Mouse (Mus musculus): ENCODE data around the gene Arhgap18.

Gene Arhgap18

GRCm38 (mm10) chr10:26776443-26776842 lies 23.2 kb downstream of the Arhgap18 start:
- DNase-seq (ENCODE audit: low spot score): no peak

DNA sequence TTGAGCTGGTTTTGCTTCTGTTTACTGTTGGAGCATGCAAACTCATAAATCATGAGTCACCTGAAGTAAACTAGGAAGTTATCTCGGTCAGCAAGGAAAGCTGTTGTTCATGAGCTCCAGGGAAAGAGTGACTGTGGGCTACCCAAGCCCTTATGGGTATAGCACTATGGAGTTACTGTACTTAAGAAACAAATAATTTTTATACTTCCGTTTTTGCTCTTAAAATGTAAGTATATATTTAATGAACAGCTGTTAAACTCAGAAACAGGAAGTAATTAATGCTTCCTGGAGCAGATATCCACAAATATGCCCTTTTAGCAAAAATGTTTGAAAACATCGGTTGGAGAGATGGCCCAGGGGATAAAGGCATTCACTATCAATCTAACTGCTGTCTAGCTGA lies 27.4 kb downstream of the Arhgap18 start:
- no peak for DNase-seq (ENCODE audit: low spot score)

- DNase-seq (ENCODE audit: low spot score): no peak
These were observed 36.5 kb downstream of the Arhgap18 start for GRCm38 (mm10) chr10:26789680-26790079.

GRCm38 (mm10) chr10:26791810-26792209 lies 38.6 kb downstream of the Arhgap18 start:
- DNase-seq (ENCODE audit: low spot score): no peak

DNA sequence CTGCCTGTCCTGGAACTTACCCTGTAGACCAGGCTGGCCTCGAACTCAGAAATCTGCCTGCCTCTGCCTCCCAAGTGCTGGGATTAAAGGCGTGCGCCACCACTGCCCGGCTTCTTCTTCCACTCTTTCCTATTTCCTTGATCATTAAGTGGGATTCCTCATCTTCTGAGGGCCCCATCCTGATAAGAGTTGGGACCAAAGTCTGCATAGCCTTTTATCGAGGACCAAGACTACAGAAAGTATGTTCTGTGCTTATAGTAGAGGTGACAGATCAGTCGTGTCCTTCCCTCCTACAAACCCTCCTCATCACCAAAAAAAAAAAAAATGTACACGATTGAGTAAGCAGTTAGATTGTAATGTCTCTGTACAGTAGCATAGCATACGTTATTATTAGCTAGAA lies 39.8 kb downstream of the Arhgap18 start:
- no peak for DNase-seq (ENCODE audit: low spot score)

DNA sequence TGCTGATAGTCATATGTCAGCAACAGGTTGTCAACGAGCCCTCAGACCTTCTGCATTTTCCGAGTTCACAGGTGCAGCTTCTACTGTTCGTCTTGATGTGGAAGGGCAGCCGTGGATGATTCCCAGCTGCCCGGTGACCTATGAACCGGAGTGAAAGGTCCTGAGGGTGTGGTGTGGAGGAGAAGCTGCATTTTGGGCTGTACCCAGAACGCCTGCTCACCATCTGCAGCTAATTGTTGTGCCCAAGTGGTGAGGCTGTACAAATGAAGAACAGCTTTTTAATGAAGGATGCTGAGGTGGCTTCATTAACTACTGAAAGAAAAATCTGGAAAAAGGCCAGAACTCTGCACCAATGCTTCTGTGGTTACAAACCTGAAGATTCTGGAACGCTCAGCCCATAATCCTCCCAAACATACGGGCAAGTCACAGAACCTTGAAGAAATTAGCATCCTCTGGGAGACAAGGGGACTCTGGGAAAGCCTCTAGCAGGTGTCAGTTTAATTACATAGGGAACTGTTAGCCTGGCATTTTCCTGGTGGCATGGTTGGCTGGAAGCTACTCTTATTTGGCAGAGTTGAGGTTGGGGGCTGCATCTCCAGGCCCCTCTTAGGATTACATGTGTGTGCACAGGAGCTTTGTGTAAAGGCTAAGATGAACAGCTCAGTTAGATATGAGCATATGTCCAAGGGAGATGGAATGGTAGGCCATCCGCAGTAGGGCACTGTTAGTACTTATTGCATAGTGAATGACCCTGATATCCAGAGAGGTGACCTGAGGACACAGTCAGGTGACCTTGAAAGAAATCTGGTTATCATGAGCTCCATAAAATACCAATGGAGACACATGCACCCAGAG lies 43.4 kb downstream of the Arhgap18 start:
- DNase-seq (ENCODE audit: low spot score): no peak

DNA sequence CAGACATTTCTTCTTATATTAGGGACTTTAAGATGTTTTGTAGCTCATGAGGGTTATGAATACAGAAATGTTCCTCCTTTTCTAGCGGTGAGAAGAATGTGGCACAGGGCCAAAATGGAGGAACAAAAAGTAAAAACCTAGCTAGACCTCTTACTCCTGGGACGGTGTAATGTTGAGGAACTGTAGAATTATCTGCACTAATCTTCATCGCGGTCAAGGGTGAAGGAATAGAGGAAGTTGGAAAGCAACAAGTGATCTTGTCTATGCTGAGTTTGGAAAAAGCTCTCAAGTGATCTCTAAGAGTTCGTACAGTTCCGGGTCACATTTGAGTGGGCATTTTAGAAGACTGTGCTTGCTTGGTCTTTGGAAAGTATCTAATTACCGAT lies 44.1 kb downstream of the Arhgap18 start:
- DNase-seq (ENCODE audit: low spot score): no peak

DNA sequence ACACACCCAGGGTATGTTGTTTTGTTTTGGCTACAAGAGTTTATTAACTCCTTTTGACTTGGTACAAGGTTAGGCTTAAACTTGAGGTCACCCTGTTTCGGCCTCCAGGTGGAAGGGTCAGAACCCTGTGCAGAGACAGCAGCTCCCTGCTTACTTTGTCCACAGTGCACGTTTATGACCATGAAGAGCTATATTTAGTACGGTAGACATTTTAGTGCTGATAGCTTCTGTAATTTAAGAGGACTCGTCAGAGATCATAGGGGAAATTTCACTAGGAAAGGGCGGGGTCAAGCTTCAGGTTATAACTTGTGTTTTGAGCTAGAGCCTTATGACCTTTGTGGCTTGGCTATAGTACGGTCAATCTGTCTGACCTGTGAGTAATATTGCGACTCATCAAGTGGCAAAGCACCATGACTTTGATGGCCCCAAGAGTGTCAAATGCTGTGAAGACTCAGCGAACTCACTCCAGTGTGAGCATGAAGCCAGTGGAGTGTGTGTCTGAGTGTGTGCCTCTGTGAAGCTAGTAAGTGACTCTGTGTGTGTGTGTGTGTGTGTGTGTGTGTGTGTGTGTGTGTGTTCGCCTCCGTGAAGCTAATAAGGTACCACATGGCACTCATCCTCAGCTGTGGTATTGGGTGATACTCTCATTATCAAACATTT lies 45.7 kb downstream of the Arhgap18 start:
- no peak for DNase-seq (ENCODE audit: low spot score)

DNA sequence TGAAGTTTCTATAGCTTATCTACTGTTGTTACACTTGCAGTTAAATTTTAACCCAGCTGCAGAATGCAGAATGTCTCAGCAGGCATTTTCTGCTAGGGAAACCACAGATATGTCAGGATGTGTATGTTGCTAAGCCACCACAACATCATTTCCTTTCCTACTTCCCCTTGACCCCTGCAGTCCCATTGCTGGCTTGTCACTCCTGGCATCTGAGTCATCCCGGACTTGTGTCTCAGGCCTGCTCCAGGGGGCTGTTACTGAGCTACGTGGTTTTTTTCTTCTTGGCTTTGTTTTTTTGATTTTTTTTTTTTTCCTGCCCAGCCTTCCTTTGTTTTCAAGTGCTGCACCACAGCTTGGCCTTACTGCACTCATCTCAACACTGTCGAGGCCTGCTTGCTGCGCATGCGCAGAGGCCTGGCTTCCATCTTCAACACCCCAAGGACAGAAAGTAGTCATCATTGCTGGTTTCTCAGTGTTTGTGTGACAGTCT lies 46.4 kb downstream of the Arhgap18 start:
- DNase-seq (ENCODE audit: low spot score): no peak

DNA sequence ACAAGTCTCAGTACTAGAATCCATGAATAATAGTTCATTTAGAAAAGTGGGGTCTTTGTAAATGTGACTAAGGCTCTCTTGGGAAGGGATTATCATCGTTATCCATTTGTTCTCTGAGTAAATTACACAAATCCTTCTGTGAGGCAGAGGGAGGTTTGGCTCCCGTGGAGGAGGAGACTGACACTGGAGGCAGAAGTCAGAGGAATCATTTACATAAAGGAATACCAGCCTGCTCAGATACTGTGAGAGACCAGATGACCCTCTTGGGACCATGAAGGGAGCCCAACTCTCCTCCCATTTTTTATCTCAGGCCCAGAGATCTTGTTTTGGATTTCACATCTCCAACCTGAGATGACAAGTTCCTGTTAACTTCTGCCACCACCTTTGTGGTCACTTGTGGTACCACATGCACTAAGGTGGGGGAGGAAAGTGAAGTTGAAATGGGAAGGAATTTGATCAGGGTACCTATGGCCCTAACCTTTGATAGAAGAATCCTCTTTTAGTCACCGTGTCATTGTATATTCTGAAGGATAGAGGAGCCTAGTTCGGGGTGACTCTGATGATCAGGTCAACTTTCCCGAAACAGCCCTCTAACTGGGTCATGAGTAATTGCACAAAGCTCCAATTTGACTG lies 51.2 kb downstream of the Arhgap18 start:
- no peak for DNase-seq (ENCODE audit: low spot score)

- DNase-seq (ENCODE audit: low spot score): no peak
These were observed 51.8 kb downstream of the Arhgap18 start for GRCm38 (mm10) chr10:26805007-26805406.

DNA sequence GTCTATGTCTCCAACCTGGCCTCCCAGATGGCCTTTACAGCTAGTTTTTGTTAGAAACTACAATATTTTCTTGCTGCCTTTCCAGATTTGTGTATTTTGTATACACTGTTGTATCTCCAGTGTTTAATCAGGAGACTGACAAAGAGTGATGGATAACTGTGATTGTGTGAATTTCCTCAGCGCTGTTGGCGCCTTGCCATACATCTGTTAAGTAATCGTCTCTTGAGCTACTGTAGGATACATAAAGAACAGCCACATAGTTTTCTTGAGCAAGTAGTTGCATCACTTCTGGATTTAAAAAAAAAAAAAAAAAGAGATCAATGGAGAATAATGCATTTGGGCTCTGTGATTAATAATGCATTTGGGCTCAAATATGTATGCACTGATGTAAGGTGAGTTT lies 52.9 kb downstream of the Arhgap18 start:
- no peak for DNase-seq (ENCODE audit: low spot score)

GRCm38 (mm10) chr10:26810059-26810458 lies 56.8 kb downstream of the Arhgap18 start:
- DNase-seq (ENCODE audit: low spot score): no peak

GRCm38 (mm10) chr10:26810810-26811209 lies 57.6 kb downstream of the Arhgap18 start:
- no peak for DNase-seq (ENCODE audit: low spot score)

DNA sequence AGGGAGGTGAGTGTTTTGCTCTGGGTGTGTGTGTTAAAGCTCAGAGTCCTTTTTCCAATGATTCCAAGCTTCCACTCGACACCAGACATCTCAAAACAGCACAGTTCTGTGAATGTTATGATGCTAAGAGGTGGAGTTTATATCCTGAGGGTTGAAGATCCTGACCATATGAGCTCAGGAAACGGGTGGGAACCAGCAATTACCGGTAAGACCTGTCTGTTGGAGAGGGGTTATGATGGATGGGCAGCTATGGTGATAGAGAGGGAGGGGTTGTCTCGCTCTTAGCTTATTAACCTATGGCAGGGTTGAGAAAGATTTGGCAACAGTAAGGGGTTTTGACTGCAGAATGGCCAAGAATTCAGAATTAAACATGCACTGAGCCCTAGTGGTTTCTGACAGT lies 58.1 kb downstream of the Arhgap18 start:
- DNase-seq (ENCODE audit: low spot score): no peak

DNA sequence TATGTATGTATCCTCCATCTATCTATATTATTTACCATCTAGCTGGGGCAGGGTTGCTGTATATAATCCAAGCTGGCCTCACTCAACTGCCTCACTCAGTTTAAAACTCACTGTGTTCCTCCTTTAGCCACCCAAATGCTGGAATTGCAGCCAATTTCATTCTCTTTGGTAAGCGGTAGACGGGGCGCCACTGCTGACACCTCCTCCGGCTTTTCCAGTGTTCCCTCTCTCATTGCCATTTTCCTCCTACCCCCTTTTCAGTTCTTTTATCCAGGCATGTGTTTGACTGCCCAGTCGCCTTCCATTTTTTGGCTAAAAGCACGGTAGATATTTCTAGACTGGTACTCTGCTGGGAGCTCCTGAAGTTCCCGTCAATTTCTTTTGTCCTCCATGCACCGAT lies 62.4 kb downstream of the Arhgap18 start:
- DNase-seq (ENCODE audit: low spot score): no peak

DNA sequence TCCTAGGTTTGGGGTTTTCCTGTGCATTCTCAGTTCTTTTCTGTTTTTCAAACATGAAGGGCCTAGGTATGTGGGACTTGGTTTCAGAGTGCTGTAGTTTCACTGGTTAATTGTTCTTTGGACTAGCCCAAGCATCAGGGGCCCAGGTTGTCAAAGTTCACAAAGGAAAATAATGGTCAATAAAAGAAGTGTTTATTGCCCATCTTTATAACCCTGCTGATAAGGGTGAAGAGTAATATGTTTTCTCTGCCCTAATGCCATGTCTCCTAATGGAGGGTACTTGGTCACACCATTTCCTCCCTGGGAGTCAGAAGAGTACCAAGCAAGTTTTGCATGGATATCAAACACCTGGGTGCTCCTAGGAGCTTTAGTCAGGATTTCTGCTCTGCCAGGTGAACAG lies 67.1 kb downstream of the Arhgap18 start:
- DNase-seq (ENCODE audit: low spot score): no peak

DNA sequence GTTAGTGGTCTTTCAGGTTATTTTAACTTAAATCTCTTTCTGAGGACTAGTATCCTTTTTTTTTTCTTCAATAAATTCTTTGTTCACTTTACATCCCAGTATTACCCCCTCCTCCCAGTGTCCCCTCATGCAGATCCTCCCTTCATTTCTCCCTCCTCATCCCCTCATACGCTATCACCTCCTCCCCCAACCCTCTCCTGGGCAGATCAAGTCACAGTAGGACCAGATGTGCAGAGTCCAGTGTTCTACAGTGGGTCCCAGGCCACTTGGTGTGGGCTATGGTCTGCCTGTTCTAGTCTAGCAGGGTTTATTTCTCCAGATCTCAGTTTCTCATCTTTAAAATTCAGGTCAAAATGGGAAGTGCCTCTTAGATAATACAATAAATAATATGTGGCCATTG lies 67.7 kb downstream of the Arhgap18 start:
- DNase-seq (ENCODE audit: low spot score): no peak

- DNase-seq (ENCODE audit: low spot score): no peak
These were observed 70.8 kb downstream of the Arhgap18 start for GRCm38 (mm10) chr10:26823997-26824396.

DNA sequence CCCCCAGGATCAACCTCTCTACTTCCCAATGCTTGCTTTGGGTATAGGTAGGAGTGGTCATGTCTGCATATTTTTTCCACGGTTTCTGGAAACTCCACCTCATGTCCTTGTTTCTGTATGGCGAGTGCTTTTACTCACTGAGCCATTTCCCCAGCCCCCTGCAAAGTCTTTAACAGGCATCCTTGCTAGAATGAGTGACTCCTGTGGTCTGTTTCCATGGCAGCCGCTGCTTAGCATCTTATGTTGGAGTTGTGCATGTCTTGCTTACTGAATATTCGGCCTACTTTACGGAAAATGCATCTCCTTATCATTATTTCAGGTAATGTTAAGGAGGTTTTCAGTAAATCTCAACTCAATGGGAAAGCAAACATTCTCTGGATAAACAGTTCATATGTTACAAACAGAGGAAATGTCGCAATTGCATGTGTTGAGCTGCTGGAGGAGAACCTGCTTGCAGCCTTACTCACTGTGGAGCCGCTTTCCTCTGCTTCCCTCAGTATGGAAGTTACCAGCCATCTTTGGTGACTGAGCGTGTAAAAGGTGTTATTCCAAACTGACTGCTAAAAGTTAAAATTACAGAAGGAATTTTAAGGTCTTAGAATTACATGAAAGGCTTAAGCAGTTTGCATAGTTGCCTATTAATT lies 72.1 kb downstream of the Arhgap18 start:
- DNase-seq (ENCODE audit: low spot score): no peak

DNA sequence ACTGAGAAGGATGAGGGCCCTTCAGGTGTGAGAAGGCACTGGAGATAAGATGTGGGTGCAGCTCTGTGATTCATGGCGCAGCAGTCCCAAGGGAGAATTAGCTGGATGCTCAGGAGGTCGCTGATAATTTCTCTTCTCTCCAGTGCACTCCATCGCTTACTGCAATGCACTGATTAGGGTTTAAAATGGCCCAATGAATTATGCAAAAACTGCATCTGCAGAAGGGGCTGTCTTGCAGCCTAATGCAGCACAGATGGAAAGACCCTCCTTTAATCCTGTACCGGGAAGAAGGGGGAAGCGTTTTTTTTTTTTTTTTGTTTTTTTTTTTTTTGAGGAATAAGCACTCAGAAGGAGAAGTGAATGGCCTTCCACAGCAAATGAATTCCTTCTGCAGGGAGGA lies 74.1 kb downstream of the Arhgap18 start:
- no peak for DNase-seq (ENCODE audit: low spot score)

DNA sequence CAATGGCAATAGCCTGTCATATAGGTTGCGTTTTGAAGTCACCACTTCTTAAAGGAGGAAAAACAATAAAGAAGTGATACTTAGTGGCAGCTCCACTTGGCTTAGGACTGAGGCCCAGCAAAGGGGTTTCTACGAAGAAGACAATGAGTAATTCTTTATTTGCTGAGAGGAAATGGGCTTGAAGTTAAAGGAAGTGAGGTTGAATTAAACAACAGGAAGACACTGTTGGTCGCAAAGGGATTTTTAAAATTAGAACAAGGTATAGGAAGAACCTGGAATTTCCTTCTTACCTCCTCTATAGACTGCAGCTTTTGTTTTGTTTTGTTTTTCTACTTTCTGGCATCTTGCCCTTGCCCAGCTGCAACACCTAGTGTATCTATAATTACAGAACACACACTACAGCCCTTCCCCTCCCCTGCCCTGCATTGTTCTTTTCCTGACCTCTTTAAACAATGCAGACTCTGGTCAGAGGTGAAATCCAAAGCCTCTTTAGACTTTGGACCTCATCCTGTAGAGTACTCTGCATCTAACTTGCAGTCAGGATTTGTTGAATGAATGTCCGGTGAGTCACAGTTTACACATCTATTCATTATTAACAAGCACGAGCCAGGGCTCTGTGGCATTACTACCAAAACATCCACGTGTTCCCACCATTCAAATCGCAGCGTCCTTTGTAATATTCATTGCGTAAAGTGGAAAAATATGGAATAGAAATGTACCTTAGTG lies 75.4 kb downstream of the Arhgap18 start:
- no peak for DNase-seq (ENCODE audit: low spot score)

Data from testis, postnatal 10 days (tissue).